Mouse (Mus musculus) Muller cell, postnatal 12 days (primary cell): ENCODE results near the gene Afg3l1.
"Not testable (repeated sequence)": the region's sequence is repeated elsewhere in the genome, so short reads cannot be mapped to it uniquely, and the experiment has no call there.

Experiments used
- DNase-seq: peaks from one replicate; pipeline ENCODE4 v3.0.0-alpha.2; 2015; ENCODE audit errors: inconsistent ontology term

Gene Afg3l1

DNA sequence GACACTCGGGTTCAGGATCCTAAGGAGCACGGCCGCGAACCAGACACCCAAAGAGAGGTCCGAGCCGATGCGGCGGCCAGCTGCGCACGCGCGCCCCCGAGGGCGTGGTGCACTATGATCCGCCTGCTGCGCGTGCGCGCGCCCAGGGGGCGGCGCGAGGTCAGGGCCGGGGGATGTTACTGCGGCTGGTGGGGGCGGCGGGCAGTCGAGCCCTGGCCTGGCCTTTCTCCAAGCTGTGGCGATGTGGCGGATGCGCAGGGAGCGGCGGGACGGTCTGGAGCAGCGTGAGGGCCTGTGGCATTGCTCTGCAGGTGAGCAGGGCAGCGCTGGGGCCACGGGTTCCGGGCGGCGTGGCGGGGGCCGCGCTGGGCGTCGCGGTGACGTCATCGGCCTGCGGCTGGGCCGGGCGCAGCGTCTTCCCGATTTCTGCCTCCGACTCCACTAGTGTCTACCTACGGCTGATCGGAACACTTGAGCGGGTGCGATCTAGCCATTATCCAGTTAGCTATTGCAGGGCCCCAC lies at the start of gene Afg3l1:
Gene Afg3l1, plus strand, starts transcription at position 167 of the 522 bp plus-strand sequence.
- peak; percentile 96 for DNase-seq

DNA sequence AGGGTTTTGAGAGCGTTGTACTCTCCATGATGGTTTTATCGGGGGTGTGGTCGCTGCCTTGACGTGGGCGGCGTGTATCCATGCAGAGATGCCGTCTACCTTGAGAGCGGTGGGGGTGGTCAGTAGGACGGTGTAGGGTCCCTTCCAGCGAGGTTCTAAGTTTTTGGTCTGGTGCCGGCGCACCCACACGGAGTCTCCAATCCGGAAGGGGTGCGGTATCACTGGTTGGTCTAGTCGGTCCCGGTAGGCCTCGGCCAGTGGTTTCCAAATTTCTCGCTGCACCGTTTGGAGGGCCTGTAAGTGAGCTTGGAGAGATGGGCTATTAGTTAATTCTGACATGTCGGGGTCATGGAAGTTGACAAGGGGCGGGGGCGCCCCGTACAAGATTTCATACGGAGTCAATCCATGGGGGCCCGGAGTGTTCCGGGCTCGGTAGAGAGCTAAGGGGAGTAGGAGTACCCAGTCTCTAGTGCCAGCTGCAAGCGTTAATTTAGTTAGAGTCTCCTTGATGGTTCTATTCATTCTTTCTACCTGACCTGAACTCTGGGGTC lies 49.3 kb upstream of the Afg3l1 start:
- no peak for DNase-seq

DNA sequence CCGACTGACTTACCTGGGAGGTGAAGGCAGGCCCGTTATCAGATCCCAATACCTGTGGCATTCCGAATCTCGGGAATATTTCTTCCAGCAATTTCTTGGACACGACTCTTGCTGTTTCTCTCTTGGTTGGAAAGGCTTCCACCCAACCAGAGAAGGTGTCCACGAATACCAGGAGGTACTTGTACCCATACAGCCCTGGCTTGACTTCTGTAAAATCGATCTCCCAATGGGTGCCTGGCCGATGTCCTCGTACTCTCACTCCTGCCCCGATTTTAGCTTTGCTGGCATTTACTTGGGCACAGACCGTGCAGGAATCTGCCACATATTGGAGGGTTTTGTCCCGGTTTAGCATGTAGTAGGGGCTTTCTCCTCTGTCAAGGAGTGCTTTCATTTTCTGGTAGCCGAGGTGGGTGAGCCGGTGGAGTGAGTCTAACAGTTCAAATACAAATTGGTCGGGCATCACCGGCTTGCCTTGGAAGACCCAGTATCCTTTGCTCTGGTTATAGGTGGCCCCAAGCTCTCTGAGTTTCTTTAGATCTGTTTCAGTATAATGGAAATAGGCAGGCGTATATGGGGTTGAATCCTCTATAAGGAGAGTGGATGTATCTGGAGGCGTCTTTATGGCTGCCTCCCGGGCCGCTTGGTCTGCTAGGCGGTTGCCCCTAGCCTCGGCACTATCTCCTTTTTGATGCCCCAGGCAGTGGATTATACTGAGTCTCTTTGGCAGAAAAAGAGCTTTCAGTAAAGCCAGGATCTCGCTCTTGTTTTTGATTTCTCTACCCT lies 48.6 kb upstream of the Afg3l1 start:
- no peak for DNase-seq

DNA sequence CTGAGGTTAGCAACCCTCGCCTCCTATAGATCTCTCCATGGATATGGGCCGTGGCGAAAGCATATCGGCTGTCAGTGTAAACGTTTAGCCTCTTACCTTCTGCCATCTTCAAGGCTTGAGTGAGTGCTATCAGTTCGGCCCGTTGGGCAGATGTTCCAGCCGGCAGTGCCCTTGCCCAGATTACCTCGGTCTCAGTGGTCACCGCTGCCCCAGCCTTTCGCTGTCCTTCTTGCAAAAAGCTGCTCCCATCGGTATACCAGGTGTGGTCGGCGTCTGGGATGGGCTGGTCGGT lies 48.0 kb upstream of the Afg3l1 start:
- not testable (repeated sequence) for DNase-seq

DNA sequence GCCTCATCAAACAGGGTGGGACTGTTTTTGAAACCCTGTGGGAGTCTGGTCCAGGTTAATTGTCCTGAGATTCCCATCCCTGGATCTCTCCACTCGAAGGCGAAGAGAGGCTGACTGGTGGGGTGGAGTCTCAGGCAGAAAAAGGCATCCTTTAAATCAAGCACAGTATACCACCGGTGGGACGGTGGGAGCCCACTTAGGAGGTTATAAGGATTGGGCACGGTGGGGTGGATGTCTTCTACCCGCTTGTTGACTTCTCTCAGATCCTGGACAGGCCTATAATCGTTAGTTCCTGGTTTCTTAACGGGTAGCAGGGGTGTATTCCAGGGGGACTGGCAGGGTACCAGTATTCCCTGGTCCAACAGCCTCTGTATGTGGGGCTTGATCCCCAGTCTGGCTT lies 46.8 kb upstream of the Afg3l1 start:
- not testable (repeated sequence) for DNase-seq

DNA sequence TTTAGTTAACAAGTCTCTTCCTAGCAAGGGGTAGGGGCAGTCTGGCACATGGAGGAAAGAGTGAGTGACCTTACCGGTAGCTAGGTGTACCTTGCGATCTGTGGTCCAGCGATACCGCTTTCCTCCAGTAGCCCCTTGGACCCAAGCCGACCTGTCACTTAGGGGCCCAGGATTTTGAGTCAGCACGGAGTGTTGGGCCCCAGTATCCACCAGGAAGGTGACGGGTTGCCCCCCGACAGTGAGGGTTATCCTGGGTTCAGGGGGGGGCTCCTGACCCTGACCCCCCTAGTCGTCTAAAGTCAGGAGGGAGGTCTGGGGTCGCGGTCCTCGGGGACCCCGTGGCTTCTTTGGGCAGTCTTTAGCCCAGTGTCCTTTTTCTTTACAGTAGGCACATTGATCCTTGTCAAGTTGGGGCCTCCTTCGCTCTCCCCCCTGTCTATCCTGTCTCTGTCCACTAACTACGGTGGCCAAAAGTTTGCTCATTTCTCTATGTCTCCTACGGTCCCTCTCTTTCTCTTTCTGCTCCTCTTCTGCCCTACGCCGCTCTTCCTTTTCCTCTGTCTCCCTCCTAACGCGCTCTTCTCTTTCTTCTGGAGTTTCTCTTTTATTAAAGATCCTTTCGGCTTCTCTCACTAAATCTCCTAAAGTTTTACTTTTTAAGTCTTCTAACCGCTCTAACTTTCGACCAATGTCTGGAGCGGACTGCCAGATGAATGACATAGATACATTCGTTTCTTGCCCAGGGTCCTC lies 45.9 kb upstream of the Afg3l1 start:
- DNase-seq = no peak

DNA sequence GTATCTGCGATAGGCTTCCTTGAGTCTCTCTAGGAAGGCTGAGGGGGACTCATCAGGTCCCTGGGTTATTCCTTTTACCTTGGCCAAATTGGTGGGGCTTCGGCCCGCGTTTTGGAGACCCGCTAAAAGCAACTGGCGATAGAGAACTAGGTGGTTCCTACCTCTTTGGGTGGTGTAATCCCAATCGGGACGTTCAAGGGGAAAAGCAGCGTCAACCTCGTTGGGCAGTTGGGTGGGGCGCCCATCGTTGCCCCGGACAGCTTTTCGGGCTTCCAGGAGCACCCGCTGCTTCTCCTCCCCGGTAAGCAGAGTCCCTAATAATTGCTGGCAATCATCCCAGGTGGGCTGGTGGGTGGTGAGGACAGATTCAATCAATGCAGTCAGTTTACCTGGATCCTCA lies 45.3 kb upstream of the Afg3l1 start:
- no peak for DNase-seq

DNA sequence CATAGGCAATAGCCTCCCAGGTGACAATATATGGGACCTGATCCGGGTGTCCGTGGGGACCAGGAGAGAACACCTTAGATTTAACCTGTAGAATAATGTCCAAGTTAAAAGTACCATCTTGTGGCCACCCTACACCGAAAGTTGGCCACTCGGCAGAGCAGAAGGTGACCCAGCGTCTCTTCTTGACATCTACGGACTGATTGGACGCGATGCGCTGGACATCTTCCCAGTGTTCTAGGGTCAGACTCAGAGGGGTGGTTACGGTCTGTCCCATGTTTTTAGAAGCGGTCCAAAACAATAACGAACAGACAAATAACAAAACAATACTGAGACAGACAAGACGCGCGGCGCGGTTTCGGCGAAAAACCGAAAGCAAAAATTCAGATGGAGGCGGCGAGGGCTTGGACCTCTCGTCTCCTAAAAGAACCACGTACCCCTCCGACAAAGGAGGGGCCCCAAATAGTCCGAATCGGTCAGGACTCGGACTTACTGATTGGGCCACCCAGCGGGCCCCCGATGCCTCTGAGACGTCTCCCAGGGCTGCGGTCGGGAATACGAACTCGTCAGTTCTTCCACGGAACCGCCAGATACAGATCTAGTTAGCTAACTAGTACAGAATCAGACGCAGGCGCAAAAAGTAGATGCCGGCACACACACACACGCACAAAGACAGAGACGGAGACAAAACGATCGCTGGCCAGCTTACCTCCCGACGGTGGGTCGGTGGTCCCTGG lies 44.3 kb upstream of the Afg3l1 start:
- DNase-seq = not testable (repeated sequence)

DNA sequence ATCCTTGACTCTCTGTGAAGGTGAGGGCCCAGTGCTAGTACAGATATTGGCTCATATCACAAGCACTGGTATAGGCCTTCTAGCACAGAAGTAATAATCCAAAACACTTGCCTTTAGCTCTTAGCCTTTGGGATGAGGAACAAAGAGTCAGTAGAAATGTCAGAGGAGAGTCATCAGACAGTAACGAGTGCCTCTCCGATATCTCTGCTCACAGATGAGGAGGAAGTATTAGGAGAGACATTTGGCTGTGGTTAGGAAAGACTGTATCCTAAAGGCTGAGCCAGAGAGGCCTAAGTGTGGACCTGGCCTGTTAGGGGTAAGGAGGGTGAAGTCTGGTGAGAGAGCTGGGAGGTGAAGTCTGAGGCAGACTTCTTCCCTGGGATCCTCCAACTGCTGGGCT lies 35.9 kb upstream of the Afg3l1 start:
- no peak for DNase-seq

DNA sequence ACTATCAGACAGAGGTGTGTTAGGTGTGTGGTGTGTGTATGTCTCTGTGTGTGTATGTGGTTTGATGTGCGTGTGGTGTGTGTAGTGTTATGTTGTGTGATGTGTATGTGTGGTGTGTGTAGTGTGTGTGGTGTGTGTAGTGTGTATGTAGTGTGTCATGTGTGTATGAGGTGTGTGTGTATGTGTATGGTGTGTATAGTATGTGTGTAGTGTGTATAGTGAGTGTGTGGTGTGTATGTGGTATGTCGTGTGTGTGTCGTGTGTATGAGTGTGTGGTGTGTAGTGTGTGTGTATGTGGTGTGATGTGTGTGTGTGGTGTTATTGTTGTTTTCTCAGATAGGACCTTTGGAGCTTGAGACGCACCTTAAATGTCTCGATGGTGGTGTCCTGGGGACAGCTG lies 35.4 kb upstream of the Afg3l1 start:
- DNase-seq = no peak

DNA sequence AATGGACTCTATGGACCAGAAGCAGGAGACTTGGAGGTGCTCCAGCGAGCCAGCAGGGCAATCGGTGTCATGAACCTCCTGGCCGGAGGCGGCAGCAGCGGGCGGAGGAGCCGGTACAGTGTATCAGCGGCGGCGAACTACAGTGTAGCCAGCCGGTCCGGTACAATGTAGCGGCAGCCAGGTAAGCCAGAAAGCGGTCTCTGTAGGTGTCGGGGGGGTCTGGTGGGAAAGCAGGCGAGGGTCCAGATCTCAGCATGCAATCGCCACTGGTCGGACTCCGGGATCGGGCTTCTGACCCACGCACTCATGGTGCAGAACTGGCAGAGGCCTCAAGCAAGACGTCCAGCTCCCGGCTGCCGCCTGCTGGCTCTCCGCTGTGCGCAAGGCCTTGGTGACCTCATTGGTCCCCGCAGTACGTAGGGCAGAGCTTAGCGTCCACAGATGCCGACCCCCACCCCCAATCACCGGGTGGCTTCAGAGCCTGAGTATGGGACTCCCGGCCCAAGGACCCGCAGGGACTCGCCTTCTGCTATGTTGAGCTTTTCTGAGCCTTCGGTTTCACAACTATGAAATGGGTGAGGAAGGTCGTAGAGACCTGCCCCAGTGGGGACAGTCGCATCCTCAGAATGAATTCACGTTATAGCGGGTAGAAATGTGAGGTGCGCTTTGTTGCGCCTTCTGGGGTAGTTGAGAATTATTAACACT lies 34.7 kb upstream of the Afg3l1 start:
- peak; percentile 96 for DNase-seq

DNA sequence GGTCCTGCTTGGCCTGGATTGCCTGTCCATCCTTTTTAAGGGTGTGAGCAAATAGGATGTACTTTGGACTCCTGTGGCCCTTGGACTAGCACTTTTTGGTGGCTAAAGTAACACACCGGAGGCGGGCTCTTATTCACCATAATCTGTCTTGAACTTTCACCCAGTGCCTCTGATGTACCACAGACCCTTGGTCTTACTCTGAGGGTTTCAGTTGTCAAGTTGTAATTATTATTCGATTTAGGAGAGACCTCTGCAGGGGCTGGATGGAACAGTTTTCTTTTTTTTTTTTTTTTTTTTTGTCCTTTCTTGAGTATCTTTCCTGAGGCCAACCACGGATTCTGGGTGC lies 34.2 kb upstream of the Afg3l1 start:
- DNase-seq = peak; percentile 16

DNA sequence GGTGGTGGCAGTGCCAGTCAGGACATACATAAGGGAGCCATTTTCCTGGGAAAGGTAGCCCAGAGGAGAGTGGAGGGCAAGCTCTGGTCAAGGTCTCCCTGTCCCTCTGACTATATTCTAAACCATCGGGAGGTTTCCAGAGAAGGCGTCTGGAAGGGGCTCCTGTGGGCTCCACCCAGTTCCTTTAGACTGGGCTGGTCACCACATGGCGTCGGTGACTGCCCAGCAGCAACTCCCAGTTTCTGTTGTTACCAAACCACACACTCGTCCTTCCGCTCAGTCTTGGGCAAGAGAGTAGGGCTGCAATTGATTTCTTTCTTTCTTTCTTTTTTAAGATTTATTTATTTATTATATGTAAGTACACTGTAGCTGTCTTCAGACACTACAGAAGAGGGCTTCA lies 33.6 kb upstream of the Afg3l1 start:
- no peak for DNase-seq

DNA sequence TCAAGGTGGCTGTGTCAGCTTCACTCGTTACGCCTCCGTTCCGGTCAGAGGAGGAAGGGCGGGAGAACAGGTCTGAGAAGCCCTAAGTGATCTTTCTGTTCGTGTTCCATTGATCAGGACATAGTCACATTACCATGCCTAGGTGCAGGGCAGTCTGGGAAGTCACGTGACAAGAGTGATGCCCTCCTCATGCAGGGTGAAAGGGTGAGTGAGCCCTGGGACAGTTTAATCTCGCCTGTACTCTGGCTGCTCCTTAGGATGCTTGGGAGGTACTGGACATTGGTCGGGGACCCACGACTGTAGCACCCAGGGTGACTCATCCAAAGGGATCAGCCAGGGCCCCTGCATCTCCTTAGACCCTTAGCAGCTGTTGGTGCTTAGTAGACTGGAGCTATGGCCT lies 31.7 kb upstream of the Afg3l1 start:
- no peak for DNase-seq

DNA sequence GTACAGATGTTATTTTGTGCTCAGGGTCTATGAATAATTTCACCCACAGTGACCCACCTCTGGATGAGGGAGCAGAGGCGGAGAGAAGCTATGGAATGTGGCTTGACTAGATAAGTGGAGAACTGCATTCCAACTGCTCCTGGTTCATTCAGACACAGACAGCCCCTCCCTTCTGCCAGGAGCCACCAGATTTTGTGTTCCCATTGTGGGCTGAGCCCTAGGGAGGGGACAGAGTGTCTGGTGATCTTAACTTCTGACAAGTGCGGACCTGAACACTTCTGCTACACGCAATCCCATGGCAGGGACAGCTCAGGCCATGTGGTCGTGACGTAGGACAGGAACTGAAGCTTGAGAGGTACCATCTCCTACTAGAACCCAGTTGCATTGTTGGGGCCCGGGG lies 30.9 kb upstream of the Afg3l1 start:
- DNase-seq = no peak

DNA sequence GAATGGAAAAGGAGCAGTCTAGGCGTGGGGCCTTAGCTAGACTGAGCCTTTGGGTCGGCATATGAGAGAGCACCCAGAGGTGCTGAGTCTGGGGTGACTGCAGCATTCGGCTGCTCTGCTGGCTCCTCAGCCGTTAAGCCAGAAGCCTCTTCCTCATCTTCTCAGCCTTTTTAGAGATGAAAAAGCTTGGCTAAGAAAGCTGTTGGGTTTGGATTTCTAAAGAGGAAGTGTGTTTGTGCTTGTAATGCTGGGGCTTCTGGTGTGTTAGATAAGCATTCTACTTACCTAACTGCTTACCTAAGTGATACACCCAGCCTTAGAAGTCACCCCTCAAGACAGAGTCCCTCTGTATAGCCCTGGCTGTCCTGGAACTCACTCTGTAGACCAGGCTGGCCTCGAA lies 26.9 kb upstream of the Afg3l1 start:
- DNase-seq = no peak

DNA sequence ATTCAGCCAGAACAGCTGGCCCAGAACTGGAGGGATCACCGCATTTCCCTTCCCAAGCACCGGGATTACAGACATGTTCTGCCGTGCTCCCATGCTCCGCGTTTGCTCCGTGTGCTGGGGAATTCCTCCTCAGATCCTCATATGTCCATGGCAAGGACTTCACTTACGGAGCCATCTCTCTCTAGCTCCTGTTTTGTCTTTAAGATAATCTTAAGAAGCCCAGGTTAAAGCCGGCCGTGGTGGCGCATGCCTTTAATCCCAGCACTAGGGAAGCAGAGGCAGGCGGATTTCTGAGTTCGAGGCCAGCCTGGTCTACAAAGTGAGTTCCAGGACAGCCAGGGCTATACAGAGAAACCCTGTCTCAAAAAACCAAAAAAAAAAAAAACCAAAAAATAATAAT lies 26.0 kb upstream of the Afg3l1 start:
- DNase-seq = not testable (repeated sequence)

DNA sequence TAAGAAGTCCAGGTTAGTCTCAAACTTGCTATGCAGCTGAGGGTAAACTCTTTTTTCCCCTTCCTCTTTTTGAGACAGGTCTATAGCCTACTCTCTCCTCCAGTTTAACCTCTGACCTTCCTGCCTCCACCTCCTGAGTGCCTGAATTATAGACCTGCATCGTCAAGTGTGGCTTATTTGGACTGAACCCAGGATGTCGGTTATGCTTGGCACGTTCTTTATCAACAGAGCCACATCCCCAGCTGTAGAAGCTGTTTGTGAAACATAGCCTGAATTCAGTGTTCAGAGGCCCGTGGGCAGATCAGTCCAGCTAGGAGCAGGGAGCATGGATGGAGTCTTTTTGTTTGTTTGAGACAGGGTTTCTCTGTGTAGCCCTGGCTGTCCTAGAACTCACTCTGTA lies 25.6 kb upstream of the Afg3l1 start:
- no peak for DNase-seq

DNA sequence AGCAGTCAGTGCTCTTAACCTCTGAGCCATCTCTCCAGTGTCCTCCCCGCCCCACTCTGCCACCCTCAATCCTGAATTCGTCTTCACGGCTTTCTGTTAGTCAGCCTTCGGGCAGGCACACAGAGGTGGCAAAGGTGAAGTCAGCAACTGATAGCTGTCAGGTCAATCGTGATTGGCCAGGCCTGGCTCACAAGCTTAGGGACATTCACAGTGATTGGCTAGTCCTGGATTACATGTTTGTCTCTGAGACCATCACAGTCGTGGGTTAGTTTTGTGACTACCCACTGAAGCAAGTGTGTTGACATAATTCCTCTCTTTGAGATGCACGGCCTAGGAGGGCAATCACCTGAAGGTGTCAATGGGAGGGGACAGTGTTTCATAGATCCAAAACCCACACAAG lies 24.4 kb upstream of the Afg3l1 start:
- no peak for DNase-seq

DNA sequence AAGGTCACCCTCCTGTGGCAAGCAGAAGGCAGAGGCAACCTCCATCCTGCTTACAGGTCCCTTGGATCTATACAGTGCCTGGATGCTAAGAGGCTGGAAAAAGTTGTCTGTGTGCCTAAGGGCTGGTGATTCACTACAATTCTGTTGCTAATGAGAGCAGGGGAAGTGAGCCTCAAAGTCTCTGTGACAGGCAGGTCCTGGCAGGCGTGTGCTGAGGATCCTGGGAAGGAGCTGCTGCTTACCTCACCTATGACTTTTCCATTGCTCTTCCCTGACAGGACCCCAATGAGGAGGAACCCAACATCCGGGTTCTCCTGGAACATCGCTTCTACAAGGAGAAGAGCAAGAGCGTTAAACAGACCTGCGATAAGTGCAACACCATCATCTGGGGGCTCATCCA lies 23.8 kb upstream of the Afg3l1 start:
- DNase-seq = no peak

DNA sequence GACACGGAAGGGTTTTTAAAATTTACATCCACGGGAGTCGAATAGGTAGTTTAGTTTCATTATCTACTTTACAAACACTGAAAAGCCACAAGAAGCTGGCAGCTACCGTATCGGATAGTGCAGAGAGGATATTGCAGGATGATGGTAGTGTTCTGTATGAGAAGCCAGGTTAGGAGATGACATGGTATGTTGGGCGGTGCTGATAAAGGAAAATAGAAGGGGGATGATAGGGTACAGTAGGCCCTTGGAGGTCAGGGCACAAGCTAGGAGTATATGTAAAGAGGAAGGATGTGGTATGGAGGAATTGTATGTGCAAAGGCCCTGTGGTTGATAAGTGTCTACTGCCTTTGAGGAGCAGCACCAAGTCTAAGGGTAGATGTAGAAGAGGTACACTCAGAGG lies 23.1 kb upstream of the Afg3l1 start:
- DNase-seq = no peak

DNA sequence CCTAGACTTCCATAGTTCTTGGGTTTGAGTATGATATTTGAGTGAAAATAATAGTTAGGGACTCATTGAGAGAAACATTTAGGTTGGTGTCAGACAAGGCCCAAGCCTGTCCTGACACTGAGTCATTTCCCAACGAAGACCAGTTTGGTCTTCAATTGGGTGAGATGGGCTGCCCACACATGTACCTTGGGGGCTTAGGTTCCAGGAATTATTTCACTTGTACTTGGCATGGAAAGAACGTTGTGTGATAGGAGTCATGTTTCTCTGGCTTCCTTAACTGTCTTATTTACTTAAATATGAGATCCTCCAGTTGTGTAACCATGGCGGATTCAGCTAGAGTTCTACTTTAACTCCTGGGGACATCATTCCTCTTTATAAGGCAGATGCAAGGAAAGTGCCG lies 14.1 kb upstream of the Afg3l1 start:
- DNase-seq = no peak
